Mouse (Mus musculus) limb, embryonic 11.5 days (tissue): Measurements from ENCODE around the gene Hook1. TPM values are rescaled to one million over a fixed set of nuclear protein-coding genes. Genes with fewer than 3 reads are reported as not detected.

ENCODE experiments used
- ATAC-seq: fragments of 200-750 bp; cut with Nextera tagmentation; 2 replicates; pipeline ENCODE4 v1.8.0; 2017; ENCODE audit warnings: low read depth; ENCODE audit not compliant: insufficient number of reproducible peaks, low FRiP score, low TSS enrichment
- DNase-seq: peaks from one replicate; pipeline ENCODE4 v3.0.0-alpha.2; 2015; ENCODE audit warnings: low spot score
- H3K27ac ChIP-seq: fragments of 300-500 bp; sonication (generic); replicated peaks from 2 replicates; pipeline ENCODE4 v1.5.1; 2014; ENCODE audit warnings: low read depth, mild to moderate bottlenecking, low read length
- H3K27me3 ChIP-seq: fragments of 300-500 bp; sonication (generic); 2 replicates; pipeline ENCODE4 v1.6.1; 2014; ENCODE audit warnings: mild to moderate bottlenecking, low read length, mixed read lengths; ENCODE audit not compliant: control insufficient read depth, insufficient read depth
- H3K36me3 ChIP-seq: fragments of 300-500 bp; sonication (generic); 2 replicates; pipeline ENCODE4 v1.6.1; 2014; ENCODE audit warnings: mild to moderate bottlenecking, low read length, moderate library complexity, mixed read lengths; ENCODE audit not compliant: control insufficient read depth, insufficient read depth
- H3K4me1 ChIP-seq: fragments of 300-500 bp; sonication (generic); 2 replicates; pipeline ENCODE4 v1.6.1; 2014; ENCODE audit warnings: low read length, mixed read lengths; ENCODE audit not compliant: control insufficient read depth, insufficient read depth
- H3K4me2 ChIP-seq: fragments of 300-500 bp; sonication (generic); 2 replicates; pipeline ENCODE4 v1.6.1; 2014; ENCODE audit warnings: low read depth, mild to moderate bottlenecking, moderate library complexity; ENCODE audit not compliant: severe bottlenecking
- H3K4me3 ChIP-seq: fragments of 300-500 bp; sonication (generic); 2 replicates; pipeline ENCODE4 v1.5.1; 2014; ENCODE audit warnings: low read depth, low read length
- H3K9ac ChIP-seq: fragments of 300-500 bp; sonication (generic); 2 replicates; pipeline ENCODE4 v1.6.1; 2014; ENCODE audit warnings: mild to moderate bottlenecking, low read length
- H3K9me3 ChIP-seq: fragments of 300-500 bp; sonication (generic); 2 replicates; pipeline ENCODE4 v1.6.1; 2016; ENCODE audit warnings: low read length; ENCODE audit not compliant: control insufficient read depth
- WGBS: fragments of 180-500 bp; shearing (Covaris S2); extraction: QIAGEN DNeasy Blood & Tissue Kit; methylation state at CpG from one replicate; pipeline ENCODE4 v1.1.7; 2014; 5-methylcytosine and 5-hydroxymethylcytosine counted together
- polyA plus RNA-seq: library from polyadenylated mRNA; unstranded; fragments of >200 nt; fragmentation: Nextera tagmentation; extraction: Ambion mirVana; gene quantifications from 2 replicates; pipeline ENCODE4 v1.2.1, GENCODE M21; 2014

The Hook1 gene
- 16.4 and 19.0 TPM in 2 replicates for polyA plus RNA-seq

GRCm38 (mm10) chr4:95966928-95967724, at the start of gene Hook1:
TSS of gene Hook1 (plus strand) at chr4:95967240.
- H3K36me3 ChIP-seq, result no peaks in the 10 kb centered on the region
- peak within 1 kb of the TSS; percentile 68 for H3K4me2 ChIP-seq
- H3K4me1 ChIP-seq, result no peaks in the 10 kb centered on the region
- H3K9me3 ChIP-seq, result no peaks in the 10 kb centered on the region
- H3K27ac ChIP-seq, result no peak within 1 kb of the TSS
- 0% methylated on average over 72 of the region's 82 CpGs for WGBS
- no peaks in the 10 kb centered on the region for H3K27me3 ChIP-seq
- peak within 1 kb of the TSS; percentile 46 for H3K4me3 ChIP-seq
- peak; percentile 94 for DNase-seq
- peak within 1 kb of the TSS; percentile 58 for H3K9ac ChIP-seq
- peak; percentile 100 for ATAC-seq

GRCm38 (mm10) chr4:95917703-95918102, 49.3 kb upstream of the Hook1 start:
- Histone ChIP-seq H3K27ac (no peak overlapping the region), H3K27me3 (no peaks in the 10 kb centered on the region), H3K36me3 (no peaks in the 10 kb centered on the region), H3K4me2 (no peak overlapping the region), H3K4me3 (no peak overlapping the region), H3K9ac (no peak overlapping the region), H3K4me1 (no peaks in the 10 kb centered on the region), H3K9me3 (no peaks in the 10 kb centered on the region)
- no peak for ATAC-seq
- no peak for DNase-seq
- 86% methylated on average over 6 of the region's 6 CpGs for WGBS

- H3K4me2 ChIP-seq, result no peak overlapping the region
- no peak overlapping the region for H3K9ac ChIP-seq
- H3K4me3 ChIP-seq, result no peak overlapping the region
- no peaks in the 10 kb centered on the region for H3K9me3 ChIP-seq
- 88% methylated on average over 4 of the region's 4 CpGs for WGBS
- no peaks in the 10 kb centered on the region for H3K36me3 ChIP-seq
- no peaks in the 10 kb centered on the region for H3K27me3 ChIP-seq
- ATAC-seq, result no peak
- no peak overlapping the region for H3K27ac ChIP-seq
- no peaks in the 10 kb centered on the region for H3K4me1 ChIP-seq
- DNase-seq, result no peak
Observed at GRCm38 (mm10) chr4:95920448-95920847, 46.6 kb upstream of the Hook1 start.

- WGBS, result 22% methylated on average over 7 of the region's 7 CpGs
- no peak overlapping the region for H3K27ac ChIP-seq
- H3K4me2 ChIP-seq, result no peak overlapping the region
- ATAC-seq, result peak; percentile 54; the same call in 1 of the 2 replicates
- DNase-seq, result peak; percentile 88
- H3K9me3 ChIP-seq, result no peaks in the 10 kb centered on the region
- H3K4me3 ChIP-seq, result no peak overlapping the region
- H3K36me3 ChIP-seq, result no peaks in the 10 kb centered on the region
- H3K9ac ChIP-seq, result no peak overlapping the region
- no peaks in the 10 kb centered on the region for H3K27me3 ChIP-seq
- no peaks in the 10 kb centered on the region for H3K4me1 ChIP-seq
Observed at GRCm38 (mm10) chr4:95924210-95925184, 42.5 kb upstream of the Hook1 start.

GRCm38 (mm10) chr4:95928846-95929245, 38.2 kb upstream of the Hook1 start:
- ATAC-seq (no peak), DNase-seq (no peak)
- Histone ChIP-seq H3K36me3 (no peaks in the 10 kb centered on the region), H3K27me3 (no peaks in the 10 kb centered on the region), H3K4me2 (no peak overlapping the region), H3K4me1 (no peaks in the 10 kb centered on the region), H3K27ac (no peak overlapping the region), H3K4me3 (no peak overlapping the region), H3K9ac (no peak overlapping the region), H3K9me3 (no peaks in the 10 kb centered on the region)
- WGBS, result 88% methylated on average over 1 of the region's 1 CpGs

- Histone ChIP-seq H3K27ac (no peak overlapping the region), H3K4me2 (no peak overlapping the region), H3K4me3 (no peak overlapping the region), H3K36me3 (no peaks in the 10 kb centered on the region), H3K4me1 (no peaks in the 10 kb centered on the region), H3K27me3 (no peaks in the 10 kb centered on the region), H3K9ac (no peak overlapping the region), H3K9me3 (no peaks in the 10 kb centered on the region)
- ATAC-seq (no peak), DNase-seq (no peak)
- 81% methylated on average over 1 of the region's 1 CpGs for WGBS
Observed at GRCm38 (mm10) chr4:95929936-95930335, 37.1 kb upstream of the Hook1 start.

GRCm38 (mm10) chr4:95931331-95931730, 35.7 kb upstream of the Hook1 start:
- 70% methylated on average over 2 of the region's 2 CpGs for WGBS
- no peak for ATAC-seq
- Histone ChIP-seq H3K27ac (no peak overlapping the region), H3K27me3 (no peaks in the 10 kb centered on the region), H3K36me3 (no peaks in the 10 kb centered on the region), H3K4me1 (no peaks in the 10 kb centered on the region), H3K4me2 (no peak overlapping the region), H3K4me3 (no peak overlapping the region), H3K9me3 (no peaks in the 10 kb centered on the region), H3K9ac (no peak overlapping the region)
- no peak for DNase-seq

- WGBS, result 89% methylated on average over 9 of the region's 9 CpGs
Observed at GRCm38 (mm10) chr4:95933801-95934356, 33.2 kb upstream of the Hook1 start.

More at GRCm38 (mm10) chr4:95933801-95934356, 33.2 kb upstream of the Hook1 start:
- no peak for ATAC-seq
- H3K27me3 ChIP-seq, result no peaks in the 10 kb centered on the region
- H3K9ac ChIP-seq, result no peak overlapping the region
- H3K27ac ChIP-seq, result no peak overlapping the region
- DNase-seq, result no peak
- H3K4me1 ChIP-seq, result no peaks in the 10 kb centered on the region
- H3K36me3 ChIP-seq, result no peaks in the 10 kb centered on the region
- no peaks in the 10 kb centered on the region for H3K9me3 ChIP-seq
- H3K4me3 ChIP-seq, result no peak overlapping the region
- H3K4me2 ChIP-seq, result no peak overlapping the region
